Mouse (Mus musculus) olfactory bulb, adult 2 months (tissue): ENCODE data around the gene Slco3a1.

Experiments
- CTCF ChIP-seq: fragments of 200-500 bp; IDR thresholded peaks from 2 replicates; pipeline ENCODE4 v1.5.1; 2012; ENCODE audit warnings: low read depth, mild to moderate bottlenecking, low read length, moderate library complexity; ENCODE audit not compliant: insufficient read depth
- POLR2A ChIP-seq: fragments of 200-500 bp; IDR thresholded peaks from 2 replicates; pipeline ENCODE4 v1.6.1; 2012; ENCODE audit warnings: mild to moderate bottlenecking, low read depth, low read length, moderate library complexity; ENCODE audit not compliant: insufficient read depth

- TF ChIP-seq POLR2A (no peak), CTCF (no peak)
Measured at GRCm38 (mm10) chr7:74461146-74461545, 93.4 kb downstream of the Slco3a1 start.
